Mouse (Mus musculus): ENCODE data around the gene Iqca.
A peak's percentile ranks its signal among the peaks of the same experiment; 100 is the strongest.

Iqca gene

DNA sequence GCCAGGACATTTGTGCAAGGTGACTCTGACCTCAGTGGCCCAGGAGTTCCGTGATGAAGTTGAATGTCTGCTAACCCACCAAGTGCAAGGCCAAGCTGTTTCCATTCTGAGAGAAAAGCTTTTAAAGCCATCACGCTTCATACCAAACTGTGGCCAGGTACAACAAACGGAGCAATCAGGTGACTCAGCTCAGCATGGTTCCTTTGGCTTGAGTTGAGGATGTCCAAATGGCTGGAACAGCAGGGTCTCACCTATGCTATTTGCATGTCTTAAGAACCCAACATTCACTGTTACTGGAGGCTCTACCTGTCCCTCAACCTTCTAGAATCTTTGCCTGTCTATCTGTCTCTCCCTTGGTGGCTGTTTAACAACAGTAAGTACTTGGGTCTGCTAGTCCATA is 93.1 kb downstream of the Iqca start:
- no peak for DNase-seq (ENCODE audit: low spot score)

- DNase-seq (ENCODE audit: low spot score) = peak; percentile 45
Measured at GRCm38 (mm10) chr1:90054991-90055390, 98.2 kb downstream of the Iqca start.

GRCm38 (mm10) chr1:90051347-90051746 is 101.9 kb downstream of the Iqca start:
- peak; percentile 45 for DNase-seq (ENCODE audit: low spot score)

GRCm38 (mm10) chr1:90050046-90050739 is 103.0 kb downstream of the Iqca start:
- no peak for DNase-seq (ENCODE audit: low spot score)

GRCm38 (mm10) chr1:90028305-90028704 is 124.9 kb downstream of the Iqca start:
- DNase-seq (ENCODE audit: low spot score) = no peak

GRCm38 (mm10) chr1:90026945-90027344 is 126.3 kb downstream of the Iqca start:
- DNase-seq (ENCODE audit: low spot score) = no peak

DNA sequence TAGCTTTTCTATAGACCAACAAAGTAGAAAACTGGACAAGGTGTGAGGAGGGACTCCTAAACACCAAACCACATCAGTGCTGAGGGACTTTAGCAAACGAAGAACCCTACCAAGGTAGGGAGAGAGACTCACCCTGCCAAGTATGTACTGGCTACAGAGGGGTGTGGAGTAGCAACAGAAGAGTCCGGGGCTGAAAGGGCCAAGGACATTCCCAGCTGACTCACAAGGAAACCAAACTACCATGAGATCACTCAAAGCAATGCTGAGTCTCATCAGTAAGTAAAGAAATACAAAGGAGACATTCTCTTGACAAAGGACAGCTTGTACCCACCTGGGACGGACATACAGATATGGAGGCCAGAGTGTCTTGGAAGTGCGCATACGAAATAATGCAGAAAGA is 132.9 kb downstream of the Iqca start:
- no peak for DNase-seq (ENCODE audit: low spot score)

DNA sequence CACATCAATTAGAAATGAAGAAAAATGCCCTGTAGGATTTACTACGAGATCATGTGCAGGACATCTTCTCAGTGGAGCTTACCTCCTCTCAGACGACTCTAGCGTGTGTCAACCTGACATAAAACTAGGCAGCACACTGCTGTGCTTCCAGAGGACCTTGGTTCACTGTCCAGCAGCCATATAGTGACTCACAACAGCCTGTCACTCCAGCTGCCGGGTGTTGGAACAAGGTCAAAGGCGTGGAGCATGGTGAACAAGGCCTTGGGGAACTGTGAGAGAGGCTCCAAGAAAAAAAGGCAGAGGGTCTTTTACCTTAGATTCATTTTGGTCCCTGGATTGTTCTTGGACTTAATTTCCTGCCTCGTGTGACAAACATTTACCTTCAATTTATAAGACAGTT is 135.1 kb downstream of the Iqca start:
- no peak for DNase-seq (ENCODE audit: low spot score)

GRCm38 (mm10) chr1:90014446-90014845 is 138.8 kb downstream of the Iqca start, which contains the start of gene Asb18:
Gene Asb18 (minus strand): TSS chr1:90014666.
- DNase-seq (ENCODE audit: low spot score) = no peak

DNA sequence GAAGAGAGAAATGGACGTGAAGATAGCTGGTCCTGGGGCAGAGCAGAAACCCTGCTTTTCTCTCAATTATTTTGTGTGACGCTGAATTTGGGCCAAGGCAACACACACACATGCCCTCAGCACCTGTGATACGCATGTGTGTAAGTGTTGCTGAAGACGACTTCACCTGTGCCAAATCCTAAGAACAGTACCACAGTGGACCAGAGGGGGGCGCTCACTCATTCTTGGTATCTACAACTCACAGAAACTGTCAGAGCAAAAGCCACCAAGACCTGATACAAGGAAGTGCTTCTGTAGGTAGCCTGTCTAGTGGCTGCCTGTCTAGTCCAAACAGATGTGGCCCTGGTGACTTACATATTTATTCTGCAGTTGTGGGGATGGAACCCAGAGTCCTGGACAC is 139.9 kb downstream of the Iqca start:
- DNase-seq (ENCODE audit: low spot score) = no peak

DNA sequence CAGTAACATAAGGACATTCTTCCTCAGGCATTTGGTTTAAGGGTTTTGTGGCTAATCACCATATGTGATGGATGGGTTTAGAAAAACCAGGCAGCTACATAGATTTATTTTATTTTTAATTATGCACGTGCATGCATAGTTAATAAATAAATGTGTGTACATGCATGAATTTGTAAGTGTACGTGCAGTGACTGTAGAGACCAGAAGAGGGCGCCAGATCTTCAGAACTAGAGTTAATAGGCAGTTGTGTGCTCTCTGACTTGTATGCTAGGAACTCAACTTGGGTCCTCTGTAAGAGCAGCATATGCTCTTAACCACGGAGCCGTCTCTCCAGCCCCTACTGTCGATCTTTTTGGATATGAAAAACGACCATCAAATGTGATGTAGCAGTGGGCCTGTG is 140.4 kb downstream of the Iqca start:
- DNase-seq (ENCODE audit: low spot score) = no peak

DNA sequence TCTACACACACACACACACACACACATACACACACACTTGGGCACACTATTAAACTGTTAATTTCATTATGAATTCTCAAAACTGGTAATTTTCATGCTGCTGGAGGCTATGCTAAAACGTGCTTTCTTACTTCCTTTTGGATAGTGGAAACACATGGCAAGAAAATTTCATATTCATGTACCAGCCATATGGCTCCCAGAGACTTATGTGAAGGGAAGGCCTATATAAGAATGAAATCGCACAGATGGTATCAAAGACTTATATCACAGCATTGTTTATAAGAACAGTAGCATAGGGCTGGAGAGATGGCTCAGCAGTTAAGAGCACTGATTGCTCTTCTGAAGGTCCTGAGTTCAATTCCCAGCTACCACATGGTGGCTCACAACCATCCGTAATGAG is 141.0 kb downstream of the Iqca start:
- DNase-seq (ENCODE audit: low spot score) = no peak

GRCm38 (mm10) chr1:90010077-90010476 is 143.1 kb downstream of the Iqca start:
- DNase-seq (ENCODE audit: low spot score) = no peak

DNA sequence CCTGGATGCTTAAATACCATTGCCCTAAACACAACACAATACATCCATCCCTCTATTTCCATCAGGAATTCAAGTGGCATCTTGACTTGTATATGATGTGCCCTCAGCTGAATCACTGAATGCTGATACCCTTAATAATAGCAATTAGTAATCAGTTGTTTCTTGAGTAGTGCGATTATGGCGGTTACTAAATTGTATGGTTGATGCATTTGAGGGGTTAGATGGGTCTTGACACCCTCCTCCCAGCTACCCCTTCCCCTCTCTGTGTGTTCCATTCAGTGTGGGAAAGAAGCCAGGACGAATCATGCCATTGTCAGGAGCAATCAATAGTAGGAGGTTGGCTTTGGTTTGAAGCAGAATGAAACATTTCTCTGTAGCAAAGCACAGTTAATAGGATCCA is 144.0 kb downstream of the Iqca start:
- no peak for DNase-seq (ENCODE audit: low spot score)

DNA sequence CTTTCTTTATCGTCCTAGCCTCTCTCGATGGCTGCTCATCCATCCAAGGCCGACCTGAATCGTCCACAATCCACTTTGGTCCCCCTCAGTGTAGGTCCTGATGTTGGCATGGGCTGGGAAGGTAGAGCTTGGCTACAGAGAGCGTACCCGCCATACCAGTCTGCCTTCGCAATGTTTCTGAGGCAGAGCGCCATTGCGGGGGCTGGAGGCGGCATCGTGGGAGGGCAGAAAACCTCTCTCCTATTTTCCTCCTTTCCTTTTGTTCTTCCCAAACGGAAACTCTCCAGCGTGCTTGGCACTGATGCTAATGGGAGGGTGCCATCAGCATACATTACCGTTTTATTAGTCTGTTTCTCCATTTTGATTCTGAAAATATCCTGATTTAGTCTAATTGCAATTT is 146.5 kb downstream of the Iqca start:
- no peak for DNase-seq (ENCODE audit: low spot score)

- DNase-seq (ENCODE audit: low spot score) = no peak
Measured at GRCm38 (mm10) chr1:90000981-90001380, 152.2 kb downstream of the Iqca start.

- DNase-seq (ENCODE audit: low spot score) = no peak
Measured at GRCm38 (mm10) chr1:89999858-90000257, 153.3 kb downstream of the Iqca start.

DNA sequence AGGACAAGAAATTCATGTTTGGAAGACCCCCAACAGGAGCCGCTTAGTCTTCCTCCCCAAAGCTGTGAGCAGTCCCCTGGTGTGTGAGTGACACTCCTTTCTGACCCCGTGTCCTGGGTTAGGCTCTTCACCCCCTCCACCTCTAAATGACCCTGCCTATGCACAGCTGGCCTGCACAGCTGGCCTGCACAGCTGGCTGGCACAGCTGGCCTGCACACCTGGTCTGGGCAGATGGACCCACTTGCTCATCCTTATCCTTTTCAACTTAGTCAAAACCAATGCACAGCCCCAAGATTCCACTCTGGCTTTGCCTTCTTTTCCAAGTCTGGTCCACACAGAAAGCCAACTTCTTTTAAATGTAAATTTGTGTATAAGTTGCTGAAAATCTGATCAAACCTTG is 154.5 kb downstream of the Iqca start:
- no peak for DNase-seq (ENCODE audit: low spot score)

- DNase-seq (ENCODE audit: low spot score) = no peak
Measured at GRCm38 (mm10) chr1:89998076-89998475, 155.1 kb downstream of the Iqca start.

GRCm38 (mm10) chr1:89992256-89992655 is 160.9 kb downstream of the Iqca start:
- DNase-seq (ENCODE audit: low spot score) = no peak

Measured in layer of hippocampus, adult 9-10 months (tissue).